In genomic region chr6:97179367-97179828, GRCm38 (mm10) we compare ENCODE assay signal across 8 mouse cellular contexts. TPM values are rescaled to one million over a fixed set of nuclear protein-coding genes. Genes with fewer than 3 reads are reported as not detected.
DNase-seq lines count a peak whose midpoint lies in the region; ATAC-seq and TF ChIP-seq lines count a peak whose summit lies in the region.

No protein-coding gene starts in this region.

- H3K4me1 ChIP-seq in cerebellum, adult 2 months (ENCODE audit: control insufficient read depth, insufficient read depth, low read length): no peaks in the 10 kb centered on the region
- peaks cover 12% of the 10 kb centered on the region for H3K4me1 ChIP-seq in embryonic facial prominence, embryonic 14.5 days (ENCODE audit: control insufficient read depth, insufficient read depth, low read length)
- peaks cover 16% of the 10 kb centered on the region for H3K4me1 ChIP-seq in intestine, embryonic 14.5 days (replicated peaks; ENCODE audit: control insufficient read depth, insufficient read depth, low read length)
- H3K4me1 ChIP-seq in midbrain, embryonic 15.5 days: peaks cover 17% of the 10 kb centered on the region

- H3K4me2 ChIP-seq in embryonic facial prominence, embryonic 14.5 days (ENCODE audit: low read depth, low read length): peak overlapping the region; percentile 60
- H3K4me2 ChIP-seq in intestine, embryonic 14.5 days (ENCODE audit: low read length): peak overlapping the region; percentile 87
- peak overlapping the region; percentile 75 for H3K4me2 ChIP-seq in midbrain, embryonic 15.5 days

- DNase-seq in cerebellum, adult 2 months: no peak
- DNase-seq in cerebellum, adult 11-12 months: no peak
- peak; percentile 74 for DNase-seq in CD4-positive helper T cell, adult 2 months (ENCODE audit: low read depth, low spot score)
- peak; percentile 51 for DNase-seq in embryonic facial prominence, embryonic 14.5 days (ENCODE audit: low spot score)
- no peak for DNase-seq in intestine, embryonic 14.5 days (ENCODE audit: low spot score)
- DNase-seq in frontal cortex, postnatal 36 days (ENCODE audit: low spot score in 2 of 2): no peak
- no peak for DNase-seq in cerebellum, adult 9-11 months

- peak overlapping the region; percentile 88 for H3K27ac ChIP-seq in cerebellum, adult 2 months (ENCODE audit: insufficient read depth, low read length)
- H3K27ac ChIP-seq in embryonic facial prominence, embryonic 14.5 days (replicated peaks; ENCODE audit: low read depth, low read length): peak overlapping the region; percentile 93
- H3K27ac ChIP-seq in intestine, embryonic 14.5 days (ENCODE audit: low read depth): peak overlapping the region; percentile 91
- H3K27ac ChIP-seq in midbrain, embryonic 15.5 days: peak overlapping the region; percentile 88

- no peaks in the 10 kb centered on the region for H3K27me3 ChIP-seq in cerebellum, adult 2 months (ENCODE audit: control insufficient read depth, insufficient read depth, low read length)
- H3K27me3 ChIP-seq in embryonic facial prominence, embryonic 14.5 days (replicated peaks; ENCODE audit: control insufficient read depth, insufficient read depth, low read length): no peaks in the 10 kb centered on the region
- H3K27me3 ChIP-seq in intestine, embryonic 14.5 days (replicated peaks; ENCODE audit: control insufficient read depth, insufficient read depth, low read length): no peaks in the 10 kb centered on the region
- H3K27me3 ChIP-seq in midbrain, embryonic 15.5 days (replicated peaks): no peaks in the 10 kb centered on the region

- H3K36me3 ChIP-seq in embryonic facial prominence, embryonic 14.5 days (ENCODE audit: control insufficient read depth, insufficient read depth, low read length): peaks cover 27% of the 10 kb centered on the region
- H3K36me3 ChIP-seq in intestine, embryonic 14.5 days (ENCODE audit: control insufficient read depth, insufficient read depth, low read length): peaks cover 23% of the 10 kb centered on the region
- H3K36me3 ChIP-seq in midbrain, embryonic 15.5 days (replicated peaks): peaks cover 3% of the 10 kb centered on the region; the same call in 1 of the 2 replicates

- peak overlapping the region; percentile 83 for H3K4me3 ChIP-seq in cerebellum, adult 2 months (replicated peaks; ENCODE audit: insufficient read depth, low read depth, low read length)
- H3K4me3 ChIP-seq in embryonic facial prominence, embryonic 14.5 days (ENCODE audit: low read depth, low read length): peak overlapping the region; percentile 99
- peak overlapping the region; percentile 91 for H3K4me3 ChIP-seq in intestine, embryonic 14.5 days (ENCODE audit: low read depth, low read length)
- peak overlapping the region; percentile 91 for H3K4me3 ChIP-seq in midbrain, embryonic 15.5 days

- no peak for TF ChIP-seq CTCF in cerebellum, adult 2 months (IDR thresholded peaks at IDR 0.05; ENCODE audit: borderline replicate concordance, insufficient read depth, low read depth, low read length)

- WGBS in cerebellum, adult 2 months: 7% methylated on average over 11 of the region's 11 CpGs
- whole genome bisulfite sequencing in embryonic facial prominence, embryonic 14.5 days: 9% methylated on average over 11 of the region's 11 CpGs
- 7% methylated on average over 11 of the region's 11 CpGs for WGBS in intestine, embryonic 14.5 days
- WGBS in midbrain, embryonic 15.5 days: 11% methylated on average over 11 of the region's 11 CpGs

- peak; percentile 66 for ATAC-seq in embryonic facial prominence, embryonic 14.5 days (ENCODE audit: low read depth)
- ATAC-seq in intestine, embryonic 14.5 days (replicated peaks; ENCODE audit: low FRiP score, low TSS enrichment, low read depth): peak; percentile 70; the same call in 1 of the 2 replicates
- ATAC-seq in midbrain, embryonic 15.5 days (replicated peaks): peak; percentile 75

- no peaks in the 10 kb centered on the region for H3K9me3 ChIP-seq in embryonic facial prominence, embryonic 14.5 days (ENCODE audit: control insufficient read depth, low read length)
- no peaks in the 10 kb centered on the region for H3K9me3 ChIP-seq in intestine, embryonic 14.5 days (ENCODE audit: control insufficient read depth, low read length)
- H3K9me3 ChIP-seq in midbrain, embryonic 15.5 days: no peaks in the 10 kb centered on the region

- peak overlapping the region; percentile 94 for H3K9ac ChIP-seq in embryonic facial prominence, embryonic 14.5 days (ENCODE audit: low read depth, low read length)
- H3K9ac ChIP-seq in intestine, embryonic 14.5 days (ENCODE audit: low read length): peak overlapping the region; percentile 93
- H3K9ac ChIP-seq in midbrain, embryonic 15.5 days: peak overlapping the region; percentile 90

- no peak for TF ChIP-seq POLR2A in cerebellum, adult 2 months (IDR thresholded peaks at IDR 0.05; ENCODE audit: borderline replicate concordance, insufficient read depth, low read length)

RNA-seq across cellular contexts. Expression of gene Tmf1, which starts 0.5 kb away (rescaled TPM):
- polyA plus RNA-seq in cerebellum, adult 2 months (2012; rRNA removed): 13.4 and 14.2 TPM in 2 replicates
- 36.4 and 37.7 TPM in 2 replicates for polyA plus RNA-seq in embryonic facial prominence, embryonic 14.5 days (2014; fragmentation: Nextera tagmentation; extraction: Ambion mirVana)
- 27.8 and 27.9 TPM in 2 replicates for polyA plus RNA-seq in intestine, embryonic 14.5 days (2014; fragmentation: Nextera tagmentation; extraction: Ambion mirVana)
- 35.6 and 35.7 TPM in 2 replicates for polyA plus RNA-seq in midbrain, embryonic 15.5 days (2015; fragmentation: Nextera tagmentation; extraction: Ambion mirVana)

RNA-seq across cellular contexts. Expression of gene Uba3, which starts 26.0 kb away (rescaled TPM):
- 79.1 and 80.4 TPM in 2 replicates for polyA plus RNA-seq in cerebellum, adult 2 months (2012; rRNA removed)
- 77.7 and 88.3 TPM in 2 replicates for polyA plus RNA-seq in embryonic facial prominence, embryonic 14.5 days (2014; fragmentation: Nextera tagmentation; extraction: Ambion mirVana)
- polyA plus RNA-seq in intestine, embryonic 14.5 days (2014; fragmentation: Nextera tagmentation; extraction: Ambion mirVana): 64.8 and 72.1 TPM in 2 replicates
- 86.3 and 87.2 TPM in 2 replicates for polyA plus RNA-seq in midbrain, embryonic 15.5 days (2015; fragmentation: Nextera tagmentation; extraction: Ambion mirVana)

RNA-seq across cellular contexts. Expression of gene Eogt, which starts 30.4 kb away (rescaled TPM):
- polyA plus RNA-seq in cerebellum, adult 2 months (2012; rRNA removed): 20.7 and 21.8 TPM in 2 replicates
- 7.9 and 10.1 TPM in 2 replicates for polyA plus RNA-seq in embryonic facial prominence, embryonic 14.5 days (2014; fragmentation: Nextera tagmentation; extraction: Ambion mirVana)
- polyA plus RNA-seq in intestine, embryonic 14.5 days (2014; fragmentation: Nextera tagmentation; extraction: Ambion mirVana): 6.8 and 9.3 TPM in 2 replicates
- polyA plus RNA-seq in midbrain, embryonic 15.5 days (2015; fragmentation: Nextera tagmentation; extraction: Ambion mirVana): 13.2 and 13.5 TPM in 2 replicates

RNA-seq across cellular contexts. Expression of gene Arl6ip5, which starts 31.1 kb away (rescaled TPM):
- polyA plus RNA-seq in cerebellum, adult 2 months (2012; rRNA removed): 179 and 181 TPM in 2 replicates
- 78.1 and 78.3 TPM in 2 replicates for polyA plus RNA-seq in embryonic facial prominence, embryonic 14.5 days (2014; fragmentation: Nextera tagmentation; extraction: Ambion mirVana)
- polyA plus RNA-seq in intestine, embryonic 14.5 days (2014; fragmentation: Nextera tagmentation; extraction: Ambion mirVana): 33.1 and 35.0 TPM in 2 replicates
- polyA plus RNA-seq in midbrain, embryonic 15.5 days (2015; fragmentation: Nextera tagmentation; extraction: Ambion mirVana): 134 and 135 TPM in 2 replicates

Comparison
In these comparisons a context has a peak if more than half of its experiments do, and no peak if none do; other contexts are left out.
1. DNase-seq: peak in CD4-positive helper T cell, adult 2 months (single experiment) and embryonic facial prominence, embryonic 14.5 days (single experiment); none in cerebellum, adult 2 months (0 of 2), cerebellum, adult 11-12 months (single experiment), intestine, embryonic 14.5 days (single experiment), frontal cortex, postnatal 36 days (0 of 2) and cerebellum, adult 9-11 months (single experiment).
2. Peak in every context shown above with its lines, with median percentiles within 50 percentile points of each other: H3K27ac ChIP-seq, H3K4me3 ChIP-seq, ATAC-seq, H3K4me2 ChIP-seq and H3K9ac ChIP-seq.